Mouse (Mus musculus): ENCODE measurements at regions not wholly inside any gene's neighbourhood (a gene's known extent, or its start where the extent isn't known, plus 50 kb on each side); places are given as distances from the start of the nearest gene placed in this dataset.

DNA sequence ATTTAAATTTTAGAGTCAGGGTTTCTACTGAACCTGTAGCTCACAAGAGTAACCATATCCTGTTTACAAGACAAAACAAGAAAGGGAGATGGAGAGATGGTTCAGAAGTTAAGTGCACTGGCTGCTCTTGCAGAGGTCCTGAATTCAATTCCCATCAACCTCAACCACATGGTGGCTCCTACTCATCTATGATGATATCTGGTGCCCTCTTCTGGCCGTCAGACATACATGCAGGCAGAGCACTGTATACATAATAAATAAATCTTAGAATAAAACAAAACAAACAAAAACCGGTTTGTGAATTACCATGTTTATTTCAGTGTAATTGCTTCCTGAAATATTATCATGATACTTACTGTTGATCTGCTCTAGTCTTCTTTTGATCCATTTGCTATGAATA, 845.4 kb downstream of the Pcdh18 start:
- no peak for DNase-seq (ENCODE audit: low spot score)

DNA sequence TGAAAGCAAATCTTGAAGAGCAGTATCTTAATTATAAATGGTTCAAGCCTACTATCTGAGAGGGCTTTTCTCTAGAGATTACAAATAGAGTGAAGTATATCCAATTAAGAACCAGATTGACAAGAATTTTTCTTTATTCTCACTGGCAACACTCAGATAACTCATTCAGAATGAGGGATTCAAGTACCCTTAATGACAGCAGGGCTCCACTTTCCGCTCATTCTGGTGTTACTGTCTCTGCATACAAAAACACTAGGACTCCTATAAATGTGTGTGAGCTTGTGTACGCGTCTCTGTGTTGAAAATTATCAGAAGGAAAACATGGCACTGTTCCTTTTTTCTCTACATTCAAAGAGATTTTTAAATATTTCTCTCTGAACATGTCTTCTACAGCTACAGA, 866.7 kb downstream of the Pcdh18 start:
- no peak for DNase-seq (ENCODE audit: low spot score)

DNA sequence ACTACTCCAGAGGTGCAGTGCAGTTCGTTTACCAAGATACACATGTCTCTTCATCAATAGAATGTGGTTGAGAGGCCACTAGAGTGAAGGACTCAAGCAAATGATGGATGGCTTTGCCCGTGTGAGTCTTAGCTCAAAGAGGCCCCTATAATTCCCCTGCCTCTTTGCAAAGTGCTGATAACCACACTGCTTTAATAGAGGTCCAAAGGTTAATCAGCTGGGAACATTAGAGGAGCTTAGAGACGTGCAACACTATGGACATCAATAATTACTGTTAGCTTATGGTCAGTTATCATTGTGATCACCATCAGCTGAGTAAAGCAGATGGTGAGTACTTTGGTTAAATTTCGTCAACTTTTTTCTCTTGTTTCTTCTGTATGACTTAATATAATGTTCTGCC, 869.2 kb downstream of the Pcdh18 start:
- no peak for DNase-seq (ENCODE audit: low spot score)

DNA sequence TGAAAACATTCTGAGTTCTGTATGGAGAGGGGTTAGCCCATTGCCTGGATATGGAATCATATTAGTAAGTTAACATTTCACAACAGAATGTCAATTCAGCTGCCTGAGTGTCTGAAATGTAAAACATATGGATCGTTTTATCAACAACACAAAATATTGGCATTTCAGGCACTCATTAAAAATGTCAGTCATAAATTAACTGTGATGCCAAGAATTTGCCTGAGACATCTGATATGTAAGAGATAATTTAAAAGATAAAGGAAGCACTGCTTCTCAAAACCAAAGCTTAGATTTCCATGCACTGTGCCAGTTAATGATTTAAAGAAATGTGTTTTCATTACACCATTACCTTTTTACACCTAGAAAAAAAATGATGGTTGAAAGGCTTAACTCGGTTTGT, 887.6 kb downstream of the Pcdh18 start:
- no peak for DNase-seq (ENCODE audit: low spot score)

DNA sequence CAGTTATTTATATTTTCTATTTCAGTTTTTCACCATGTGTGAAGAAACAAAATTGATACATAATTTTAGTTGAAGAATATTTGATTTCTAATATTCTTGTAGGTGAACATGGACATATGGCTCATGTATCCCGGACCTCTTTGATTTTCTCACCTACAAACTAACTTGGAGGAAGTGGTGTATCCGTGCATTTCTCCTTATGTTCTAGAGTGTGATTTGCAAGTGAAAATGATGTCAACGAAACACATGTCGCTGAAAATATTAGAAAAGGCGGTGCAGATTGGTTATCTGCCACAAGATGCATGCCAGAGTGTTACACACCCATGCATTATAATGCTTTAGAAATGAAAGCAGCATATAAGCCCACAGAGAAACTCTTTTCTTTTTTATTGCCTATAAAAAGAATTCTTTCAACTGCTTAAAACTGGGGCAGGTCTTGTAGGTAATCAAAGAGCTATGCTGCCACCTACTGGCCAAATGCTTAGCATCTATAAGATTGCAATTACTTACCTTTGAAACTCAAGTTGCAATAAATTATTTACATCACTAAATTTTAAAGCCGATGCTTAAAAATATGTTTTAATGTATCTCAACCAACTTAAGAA, 911.0 kb downstream of the Pcdh18 start:
- peak; percentile 17 for DNase-seq (ENCODE audit: low spot score)

DNA sequence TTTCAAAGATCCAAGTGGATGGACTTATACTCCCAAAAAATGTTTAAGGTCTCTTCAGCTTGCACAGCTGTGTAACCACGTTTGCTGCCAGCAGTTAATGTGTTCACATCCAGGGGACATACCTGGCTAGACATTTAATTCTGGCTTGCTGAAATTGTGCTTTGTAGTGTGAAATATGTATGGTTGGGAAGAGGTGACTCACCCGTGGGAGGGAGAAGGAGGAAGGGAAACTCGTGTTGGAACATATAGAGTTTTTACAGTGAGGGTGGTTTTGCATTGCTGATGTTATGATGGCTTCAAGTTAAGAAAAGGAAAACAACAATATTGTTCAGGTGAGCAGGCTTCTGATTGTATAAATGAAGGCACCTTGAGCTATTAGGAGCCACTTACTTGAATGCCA, 916.4 kb downstream of the Pcdh18 start:
- DNase-seq (ENCODE audit: low spot score): no peak

DNA sequence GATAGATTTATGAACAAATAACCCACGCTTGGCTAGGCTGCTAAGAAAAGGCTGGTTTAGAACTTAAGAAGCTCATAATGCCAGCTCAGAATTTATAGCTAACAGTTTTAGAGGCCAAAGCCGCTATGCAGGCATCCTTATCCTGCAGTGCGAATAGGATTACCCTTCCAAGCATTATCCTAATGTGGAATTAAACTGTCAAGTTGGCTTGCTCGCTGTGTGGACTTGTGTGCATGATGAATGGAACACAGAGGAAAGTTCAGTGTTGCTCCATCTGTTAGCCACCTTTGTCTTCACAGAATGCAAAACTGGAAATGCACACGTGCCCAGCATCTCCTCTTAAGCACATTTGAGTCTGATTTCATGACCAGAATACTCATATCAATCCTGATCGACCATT, 933.8 kb downstream of the Pcdh18 start:
- DNase-seq (ENCODE audit: low spot score): no peak

DNA sequence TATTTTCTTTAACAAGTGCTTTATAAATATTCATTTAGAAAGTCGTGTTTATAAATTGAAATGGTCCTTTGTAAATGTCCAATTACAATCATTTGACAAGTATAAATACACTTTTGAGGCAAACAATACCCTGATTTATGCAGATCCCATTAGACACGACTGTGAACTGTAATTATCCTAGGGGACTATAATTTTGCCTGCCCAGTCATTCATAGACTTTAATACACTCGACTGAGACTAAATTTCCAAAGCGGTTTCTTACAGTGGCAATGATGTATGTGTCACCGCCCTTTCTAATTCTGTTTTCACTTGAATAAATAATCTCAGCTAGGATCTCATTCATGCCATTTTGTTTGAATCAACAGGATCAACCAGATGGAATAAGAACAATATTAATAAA, 952.7 kb downstream of the Pcdh18 start:
- no peak for DNase-seq (ENCODE audit: low spot score)

DNA sequence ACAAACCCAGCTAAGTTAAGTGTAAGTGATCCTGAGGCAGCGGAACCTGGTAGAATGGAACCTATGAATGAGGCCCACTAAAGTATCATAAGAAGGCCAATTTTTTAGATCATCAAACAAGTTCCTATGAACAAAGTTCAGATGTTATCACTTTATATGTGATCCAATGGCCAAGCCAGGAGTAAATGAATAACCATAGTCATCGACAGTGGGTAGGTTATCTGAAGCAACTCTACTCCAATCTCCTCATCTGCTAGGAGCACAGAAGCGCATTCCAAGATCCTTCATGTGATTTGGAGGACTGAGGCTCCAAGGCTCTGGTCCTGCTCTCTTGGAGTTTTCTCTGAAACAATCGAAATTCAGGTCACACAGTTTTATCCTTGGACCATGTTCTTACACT, 985.4 kb downstream of the Pcdh18 start:
- no peak for DNase-seq (ENCODE audit: low spot score)

Measured in lung, postnatal 25 days (tissue).